Mouse (Mus musculus) lung, postnatal 25 days (tissue): ENCODE results near the gene Orai2.
"Not testable (repeated sequence)": the region's sequence is repeated elsewhere in the genome, so short reads cannot be mapped to it uniquely, and the experiment has no call there.

Experiments used
- DNase-seq: peaks from one replicate; pipeline ENCODE4 v3.0.0; 2022; ENCODE audit warnings: low spot score

Gene Orai2

GRCm38 (mm10) chr5:136173606-136174463 is 3.3 kb upstream of the Orai2 start:
- peak; percentile 93 for DNase-seq

GRCm38 (mm10) chr5:136172939-136173338 is 2.4 kb upstream of the Orai2 start:
- DNase-seq, result no peak

GRCm38 (mm10) chr5:136171363-136172341 is 1.1 kb upstream of the Orai2 start:
- peak; percentile 39 for DNase-seq

- peak; percentile 53 for DNase-seq
These were observed 644 bp downstream of the Orai2 start for GRCm38 (mm10) chr5:136169626-136170511.

GRCm38 (mm10) chr5:136168071-136168470 is 2.4 kb downstream of the Orai2 start:
- DNase-seq, result no peak

- peak; percentile 39 for DNase-seq
These were observed 3.2 kb downstream of the Orai2 start for GRCm38 (mm10) chr5:136167296-136167695.

GRCm38 (mm10) chr5:136165246-136165645 is 5.3 kb downstream of the Orai2 start:
- no peak for DNase-seq

DNA sequence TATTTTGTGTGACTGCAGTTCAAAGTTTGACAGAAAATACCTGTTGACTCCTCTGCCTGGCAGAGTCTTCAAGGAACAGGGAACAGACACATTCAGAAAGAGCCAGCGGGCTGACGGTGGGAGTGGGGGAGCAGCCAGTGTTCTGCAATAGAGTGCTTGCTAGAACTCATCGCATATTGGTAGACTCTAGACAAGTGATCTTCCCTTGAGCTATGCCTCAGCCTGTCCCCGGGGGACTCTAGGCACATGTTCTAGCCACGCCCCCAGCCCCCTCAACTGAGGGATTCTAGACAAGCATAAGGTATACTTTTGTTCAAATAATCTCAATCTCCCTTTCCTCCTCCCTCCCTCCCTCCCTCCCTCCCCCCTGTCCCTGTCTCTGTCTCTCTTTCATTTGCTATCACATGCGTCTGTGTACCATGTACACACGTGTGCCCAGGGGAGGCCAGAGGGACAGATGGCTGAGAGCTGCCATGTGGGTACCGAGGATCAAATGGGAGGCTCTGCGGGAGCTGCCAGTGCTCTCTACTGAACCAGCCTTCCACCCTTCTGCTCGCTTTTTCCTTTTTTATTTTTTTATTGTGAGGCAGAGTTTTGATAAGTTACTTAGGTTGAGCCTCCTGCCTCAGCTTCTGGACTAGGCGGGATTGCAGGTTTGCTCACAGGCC is 6.6 kb downstream of the Orai2 start:
- DNase-seq, result no peak

GRCm38 (mm10) chr5:136160084-136160483 is 10.4 kb downstream of the Orai2 start:
- peak; percentile 56 for DNase-seq

DNA sequence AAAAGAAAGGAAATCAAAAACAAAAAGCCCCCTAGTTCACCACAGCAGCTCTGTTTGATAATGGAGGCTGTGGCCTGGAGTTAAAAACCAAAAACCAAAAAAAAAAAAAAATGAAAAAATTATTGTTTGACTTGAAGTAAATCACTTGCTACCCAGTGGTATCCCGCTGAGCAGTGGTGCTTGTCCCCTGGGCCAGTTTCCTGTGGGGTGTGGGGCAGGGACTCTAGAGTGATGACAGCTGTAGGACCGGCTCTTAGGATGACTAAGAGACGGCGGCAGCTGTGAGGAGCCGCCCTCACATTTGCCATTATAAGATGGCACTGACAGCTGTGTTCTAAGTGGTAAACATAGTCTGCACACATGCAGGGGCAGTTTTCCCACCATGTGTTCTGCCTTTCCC is 15.1 kb downstream of the Orai2 start:
- DNase-seq, result no peak

DNA sequence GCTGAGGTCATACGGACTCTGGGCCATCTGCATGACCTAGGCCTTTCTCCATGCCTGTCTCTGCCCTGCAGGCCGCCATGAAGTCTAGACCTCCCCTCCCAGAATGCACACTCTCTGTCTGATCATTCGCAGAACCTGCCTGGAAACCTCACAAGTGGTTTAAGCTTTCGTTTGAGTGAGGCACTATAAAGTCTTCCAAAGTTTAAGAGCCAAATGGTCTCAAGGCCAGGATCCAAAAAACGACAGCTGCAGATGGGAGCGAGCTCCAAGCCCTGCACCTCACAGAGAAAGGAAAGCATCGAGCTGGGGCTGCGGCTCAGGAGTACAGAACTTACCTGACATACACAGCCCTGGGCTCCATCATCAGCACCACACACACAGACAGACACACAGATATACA is 18.1 kb downstream of the Orai2 start:
- no peak for DNase-seq

- DNase-seq, result not testable (repeated sequence)
These were observed 21.4 kb downstream of the Orai2 start for GRCm38 (mm10) chr5:136149134-136149576.

DNA sequence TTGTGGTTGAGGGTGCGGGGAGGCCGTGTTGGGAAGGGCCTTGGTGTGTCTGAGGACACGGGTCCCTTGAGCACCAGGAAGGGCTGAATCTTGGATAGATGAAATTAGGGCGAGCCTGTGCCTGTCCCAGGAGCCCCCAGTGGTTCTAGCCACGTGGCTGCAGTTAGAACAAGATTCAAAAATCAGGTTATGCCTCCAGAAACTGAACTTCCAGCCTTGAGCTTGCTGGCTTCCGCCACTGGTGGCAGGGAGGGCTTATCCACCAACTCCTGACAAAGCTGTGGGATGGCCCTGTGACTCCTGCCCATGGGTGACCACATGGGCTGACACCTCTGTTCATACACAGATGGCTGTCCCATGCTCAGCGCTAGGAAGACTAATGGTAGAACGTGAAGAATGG is 22.8 kb downstream of the Orai2 start:
- DNase-seq, result no peak

- peak; percentile 54 for DNase-seq
These were observed 23.6 kb downstream of the Orai2 start for GRCm38 (mm10) chr5:136146936-136147335.

DNA sequence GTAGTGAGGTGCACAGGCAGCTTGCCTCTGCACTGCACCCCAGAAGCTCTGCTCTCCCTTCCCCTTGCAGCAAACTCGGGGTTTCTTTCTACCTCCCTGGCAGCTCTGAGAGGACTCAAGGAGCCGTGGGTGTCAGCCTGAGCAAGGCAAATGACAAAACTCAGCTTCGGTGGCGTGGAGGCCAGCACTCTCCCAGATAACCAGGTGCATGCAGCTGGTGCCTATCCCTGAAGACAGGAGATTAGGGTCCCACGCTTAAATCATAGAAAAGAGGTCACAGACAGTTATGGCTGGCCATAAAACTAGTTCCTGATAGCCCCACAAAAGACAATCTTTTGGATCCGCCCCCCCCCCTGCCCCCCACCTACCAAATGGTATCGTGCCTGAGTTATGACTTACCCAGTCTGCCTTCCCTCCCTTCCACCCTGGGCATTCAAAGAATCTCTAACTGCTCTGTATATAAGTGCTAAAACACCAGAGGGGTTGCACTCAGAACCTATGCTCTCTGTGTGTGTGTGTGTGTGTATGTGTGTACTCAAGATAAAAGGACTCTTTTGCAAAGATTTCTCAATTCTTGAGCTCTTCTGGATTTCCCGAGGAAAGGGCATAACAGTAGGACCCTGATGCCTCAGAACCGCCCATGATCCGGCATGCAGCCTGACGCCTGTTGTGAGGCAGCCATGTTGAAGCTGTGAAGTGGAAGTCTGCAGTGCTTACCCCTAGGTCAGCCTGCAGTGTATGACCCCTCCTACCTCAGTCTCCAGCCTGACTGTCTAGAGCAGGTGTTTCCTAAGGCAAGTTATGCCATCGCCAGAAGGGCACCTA is 25.7 kb downstream of the Orai2 start:
- DNase-seq, result no peak

DNA sequence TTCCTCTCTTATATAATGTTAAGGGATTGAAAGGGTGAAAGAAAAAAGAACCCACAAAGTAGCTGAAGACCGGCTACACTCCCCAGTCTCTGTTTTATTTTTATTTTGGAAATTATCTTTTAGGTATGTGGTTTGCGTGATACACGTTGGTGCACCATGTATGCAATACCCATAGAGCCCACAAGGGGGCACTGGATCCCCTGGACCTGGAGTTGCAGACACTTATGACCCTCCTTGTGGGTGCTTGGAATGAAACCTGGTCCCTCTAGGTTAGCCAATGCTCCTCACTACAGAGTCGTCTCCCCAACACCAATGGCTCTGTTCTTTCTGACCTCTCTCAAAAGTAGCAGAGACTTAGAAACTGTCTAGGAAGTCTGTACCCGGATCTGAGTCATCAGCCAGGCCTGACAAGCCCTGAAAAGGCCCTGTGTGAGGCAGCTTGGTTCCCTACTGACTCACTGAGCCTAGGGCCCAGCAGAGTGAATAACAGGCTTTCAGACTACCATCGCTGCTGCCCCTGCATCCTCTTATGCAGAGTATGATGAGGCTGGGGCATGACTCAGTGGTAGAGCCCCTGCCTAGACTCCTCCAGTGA is 27.3 kb downstream of the Orai2 start:
- no peak for DNase-seq

DNA sequence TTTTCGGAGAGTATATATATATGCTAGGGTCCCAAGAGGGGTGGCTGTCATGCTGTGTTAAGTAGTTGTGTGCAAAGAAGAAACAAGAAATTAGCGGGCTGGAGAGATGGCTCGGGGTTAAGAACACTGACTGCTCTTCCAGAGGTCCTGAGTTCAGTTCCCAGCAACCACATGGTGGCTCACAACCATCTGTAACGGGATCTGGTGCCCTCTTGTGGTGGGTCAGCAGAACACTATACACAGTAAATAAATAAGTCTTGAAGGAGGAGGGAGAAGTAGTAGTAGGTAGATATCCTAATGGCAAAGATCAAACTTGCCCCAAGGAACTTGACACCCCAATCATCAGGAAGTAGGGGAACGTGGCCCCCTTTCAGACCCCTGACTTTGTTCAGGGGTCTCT is 27.8 kb downstream of the Orai2 start:
- no peak for DNase-seq

DNA sequence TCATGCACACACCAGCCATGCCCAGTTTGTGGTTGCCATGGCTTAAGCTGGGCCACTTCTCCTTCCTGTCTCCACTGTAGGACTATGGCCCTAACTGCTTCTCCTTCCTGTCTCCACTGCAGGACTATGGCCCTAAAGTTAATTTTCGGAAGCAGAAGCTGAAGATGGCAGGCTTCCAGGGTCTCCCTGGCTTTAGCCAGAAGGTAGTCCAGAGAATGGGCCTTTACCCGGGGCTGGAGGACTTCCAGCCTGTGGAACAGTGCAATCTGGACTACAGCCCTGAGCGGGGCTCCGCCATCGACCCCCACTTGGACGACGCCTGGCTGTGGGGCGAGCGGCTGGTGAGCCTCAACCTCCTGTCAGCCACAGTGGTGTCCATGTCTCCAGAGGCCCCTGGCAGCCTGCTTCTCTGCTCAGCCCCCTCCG is 30.4 kb downstream of the Orai2 start:
- no peak for DNase-seq

- DNase-seq, result no peak
These were observed 31.1 kb downstream of the Orai2 start for GRCm38 (mm10) chr5:136139393-136139792.
